Mouse (Mus musculus) fibroblast of lung, adult 2 months (primary cell): Measurements from ENCODE around the gene Scd2.
A peak's percentile ranks its signal among the peaks of the same experiment; 100 is the strongest.
"Not testable (repeated sequence)": the region's sequence is repeated elsewhere in the genome, so short reads cannot be mapped to it uniquely, and the experiment has no call there.

ENCODE experiments used
- DNase-seq: peaks from one replicate; pipeline ENCODE4 v3.0.0-alpha.2; 2011; ENCODE audit warnings: low read depth

Gene Scd2

GRCm38 (mm10) chr19:44312007-44312360 is 18.5 kb downstream of the Scd2 start:
- peak; percentile 89 for DNase-seq

GRCm38 (mm10) chr19:44313066-44313465 is 19.6 kb downstream of the Scd2 start:
- no peak for DNase-seq

GRCm38 (mm10) chr19:44314327-44314759 is 20.9 kb downstream of the Scd2 start:
- DNase-seq: peak; percentile 72

- no peak for DNase-seq
Observed at GRCm38 (mm10) chr19:44314871-44315414, 21.5 kb downstream of the Scd2 start.

GRCm38 (mm10) chr19:44316752-44317315 is 23.4 kb downstream of the Scd2 start:
- DNase-seq: no peak

GRCm38 (mm10) chr19:44317391-44317790 is 23.9 kb downstream of the Scd2 start:
- DNase-seq: no peak

- DNase-seq: no peak
Observed at GRCm38 (mm10) chr19:44318545-44318944, 25.1 kb downstream of the Scd2 start.

- DNase-seq: no peak
Observed at GRCm38 (mm10) chr19:44320316-44320715, 26.8 kb downstream of the Scd2 start.

GRCm38 (mm10) chr19:44321201-44321600 is 27.7 kb downstream of the Scd2 start:
- DNase-seq: no peak

- no peak for DNase-seq
Observed at GRCm38 (mm10) chr19:44321631-44322030, 28.2 kb downstream of the Scd2 start.

- no peak for DNase-seq
Observed at GRCm38 (mm10) chr19:44329566-44329965, 36.1 kb downstream of the Scd2 start.

- not testable (repeated sequence) for DNase-seq
Observed at GRCm38 (mm10) chr19:44331128-44331527, 37.7 kb downstream of the Scd2 start.

GRCm38 (mm10) chr19:44331911-44332310 is 38.4 kb downstream of the Scd2 start:
- DNase-seq: peak; percentile 36

GRCm38 (mm10) chr19:44332326-44332725 is 38.9 kb downstream of the Scd2 start:
- no peak for DNase-seq

- no peak for DNase-seq
Observed at GRCm38 (mm10) chr19:44332833-44333623, 39.6 kb downstream of the Scd2 start, which contains the start of gene Scd4. Gene Scd4 (plus strand): TSS chr19:44333092.

- DNase-seq: no peak
Observed at GRCm38 (mm10) chr19:44333991-44334390, 40.5 kb downstream of the Scd2 start.

GRCm38 (mm10) chr19:44335876-44336662 is 42.6 kb downstream of the Scd2 start:
- DNase-seq: no peak

GRCm38 (mm10) chr19:44349689-44350088 is 56.2 kb downstream of the Scd2 start:
- DNase-seq: no peak

- DNase-seq: no peak
Observed at GRCm38 (mm10) chr19:44351756-44352155, 58.3 kb downstream of the Scd2 start.
